Mouse (Mus musculus) MEL (cell line): Measurements from ENCODE around the gene Siva1. TPM values are rescaled to one million over a fixed set of nuclear protein-coding genes. Genes with fewer than 3 reads are reported as not detected.

Source experiments
- DNase-seq: peaks from one replicate; pipeline ENCODE4 v3.0.0; 2011; ENCODE audit warnings: low read depth, low spot score
- H3K27ac ChIP-seq: 2 replicates; pipeline ENCODE4 v1.5.1; 2012; ENCODE audit warnings: low read depth, mild to moderate bottlenecking, control low read depth, low read length, moderate library complexity; ENCODE audit not compliant: control insufficient read depth
- H3K27me3 ChIP-seq, 2 experiments: fragments of 150-350 bp in 1 of 2; sonication (generic) in 1 of 2; 2 replicates each; pipeline ENCODE4 v1.6.1; 2012; ENCODE audit warnings: low read length in 2 of 2, mild to moderate bottlenecking in 2 of 2, improper control_type of control experiment in 1 of 2, moderate library complexity in 1 of 2; ENCODE audit not compliant: insufficient read depth in 2 of 2, control insufficient read depth in 1 of 2
- H3K36me3 ChIP-seq, 2 experiments: 2 replicates each; pipeline ENCODE4 v1.6.1; 2012 to 2014; ENCODE audit warnings: low read length in 2 of 2, improper control_type of control experiment in 1 of 2, inconsistent platforms in 1 of 2, mild to moderate bottlenecking in 1 of 2; ENCODE audit not compliant: insufficient read depth in 2 of 2, control insufficient read depth in 1 of 2
- H3K4me1 ChIP-seq, 2 experiments: fragments of 150-350 bp in 1 of 2; sonication (generic) in 1 of 2; 2 replicates each; pipeline ENCODE4 v1.6.1; 2012; ENCODE audit warnings: low read length in 2 of 2, improper control_type of control experiment in 1 of 2, mild to moderate bottlenecking in 1 of 2; ENCODE audit not compliant: insufficient read depth in 2 of 2, control insufficient read depth in 1 of 2
- H3K4me3 ChIP-seq, 2 experiments: fragments of 150-350 bp in 1 of 2; sonication (generic) in 1 of 2; 2 replicates each; pipeline ENCODE4 v1.5.1; 2012; ENCODE audit warnings: low read depth in 2 of 2, low read length in 2 of 2, mild to moderate bottlenecking in 2 of 2, moderate library complexity in 2 of 2, control low read depth in 1 of 2, improper control_type of control experiment in 1 of 2; ENCODE audit not compliant: control insufficient read depth in 1 of 2, insufficient read depth in 1 of 2
- H3K79me2 ChIP-seq: 2 replicates; pipeline ENCODE4 v1.6.1; 2012; ENCODE audit warnings: mild to moderate bottlenecking, low read length, moderate library complexity; ENCODE audit not compliant: control insufficient read depth, poor library complexity, insufficient read depth
- H3K9ac ChIP-seq: 2 replicates; pipeline ENCODE4 v1.6.1; 2012; ENCODE audit warnings: low read depth, mild to moderate bottlenecking, control low read depth, low read length, moderate library complexity; ENCODE audit not compliant: control insufficient read depth, poor library complexity, severe bottlenecking
- H3K9me3 ChIP-seq: fragments of 150-350 bp; sonication (generic); replicated peaks from 2 replicates; pipeline ENCODE4 v1.6.1; 2012; ENCODE audit warnings: mild to moderate bottlenecking, low read length, improper control_type of control experiment, moderate library complexity; ENCODE audit not compliant: insufficient read depth
- E2F4 ChIP-seq: IDR thresholded peaks from 2 replicates; pipeline ENCODE4 v1.6.1; 2011; ENCODE audit warnings: low read depth, low read length, improper control_type of control experiment, borderline replicate concordance
- EP300 ChIP-seq, 2 experiments: IDR thresholded peaks; 2 replicates each; pipeline ENCODE4 v1.6.1; 2011; ENCODE audit warnings: improper control_type of control experiment in 2 of 2, low read length in 2 of 2, low read depth in 1 of 2, mild to moderate bottlenecking in 1 of 2
- ETS1 ChIP-seq: IDR thresholded peaks from 2 replicates; pipeline ENCODE4 v1.6.1; 2012; ENCODE audit warnings: low read depth, mild to moderate bottlenecking, inconsistent platforms, low read length, improper control_type of control experiment, moderate library complexity
- GABPA ChIP-seq: IDR thresholded peaks from 2 replicates; pipeline ENCODE4 v1.6.1; 2012; ENCODE audit warnings: low read depth, mild to moderate bottlenecking, inconsistent platforms, low read length, improper control_type of control experiment, moderate library complexity
- HCFC1 ChIP-seq: IDR thresholded peaks from 2 replicates; pipeline ENCODE4 v1.6.1; 2012; ENCODE audit warnings: low read depth, mild to moderate bottlenecking, inconsistent platforms, low read length, improper control_type of control experiment, moderate library complexity
- KAT2A ChIP-seq: conservative IDR thresholded peaks from 2 replicates; pipeline ENCODE4 v1.6.1; 2012; ENCODE audit warnings: low read depth, low read length, improper control_type of control experiment, inconsistent platforms
- MAFK ChIP-seq: IDR thresholded peaks from 2 replicates; pipeline ENCODE4 v1.6.1; 2011; ENCODE audit warnings: low read depth, mild to moderate bottlenecking, low read length, improper control_type of control experiment, borderline replicate concordance
- MAX ChIP-seq: IDR thresholded peaks from 2 replicates; pipeline ENCODE4 v1.6.1; 2011; ENCODE audit warnings: low read length, improper control_type of control experiment
- MEF2A ChIP-seq: IDR thresholded peaks from 2 replicates; pipeline ENCODE4 v1.6.1; 2014; ENCODE audit warnings: low read depth, mild to moderate bottlenecking, inconsistent platforms, low read length, improper control_type of control experiment; ENCODE audit not compliant: poor library complexity, insufficient replicate concordance, severe bottlenecking; ENCODE audit errors: extremely low read depth
- MXI1 ChIP-seq: IDR thresholded peaks from 2 replicates; pipeline ENCODE4 v1.6.1; 2011; ENCODE audit warnings: mild to moderate bottlenecking, low read depth, low read length, improper control_type of control experiment
- MYB ChIP-seq: IDR thresholded peaks from 2 replicates; pipeline ENCODE4 v1.6.1; 2011; ENCODE audit warnings: mild to moderate bottlenecking, low read depth, low read length, improper control_type of control experiment
- POLR2A ChIP-seq, 2 experiments: IDR thresholded peaks; 2 replicates each; pipeline ENCODE4 v1.6.1; 2011 to 2012; ENCODE audit warnings: low read length in 2 of 2, mild to moderate bottlenecking in 2 of 2, control low read depth in 1 of 2, improper control_type of control experiment in 1 of 2, low read depth in 1 of 2, moderate library complexity in 1 of 2; ENCODE audit not compliant: control insufficient read depth in 1 of 2, insufficient read depth in 1 of 2, poor library complexity in 1 of 2
- POLR2AphosphoS2 ChIP-seq: IDR thresholded peaks from 2 replicates; pipeline ENCODE4 v1.6.1; 2011; ENCODE audit warnings: low read length, improper control_type of control experiment
- POLR2AphosphoS5 ChIP-seq: IDR thresholded peaks from 2 replicates; pipeline ENCODE4 v1.6.1; 2012; ENCODE audit warnings: low read depth, borderline replicate concordance, mild to moderate bottlenecking, inconsistent platforms, low read length, moderate library complexity, mixed read lengths
- RAD21 ChIP-seq: IDR thresholded peaks from 2 replicates; pipeline ENCODE4 v1.6.1; 2011; ENCODE audit warnings: mild to moderate bottlenecking, low read depth, low read length, improper control_type of control experiment
- SIN3A ChIP-seq: IDR thresholded peaks from 2 replicates; pipeline ENCODE4 v1.6.1; 2012; ENCODE audit warnings: low read length, improper control_type of control experiment, inconsistent platforms
- TAL1 ChIP-seq: IDR thresholded peaks from 2 replicates; pipeline ENCODE4 v1.6.1; 2012; ENCODE audit warnings: mild to moderate bottlenecking, inconsistent platforms, low read length, moderate library complexity, mixed read lengths
- TCF12 ChIP-seq: IDR thresholded peaks from 2 replicates; pipeline ENCODE4 v1.6.1; 2014; ENCODE audit warnings: low read depth, mild to moderate bottlenecking, inconsistent platforms, low read length, improper control_type of control experiment, moderate library complexity
- UBTF ChIP-seq: IDR thresholded peaks from 2 replicates; pipeline ENCODE4 v1.6.1; 2012; ENCODE audit warnings: low read depth, mild to moderate bottlenecking, inconsistent platforms, low read length, improper control_type of control experiment, moderate library complexity, borderline replicate concordance; ENCODE audit not compliant: insufficient read depth
- USF1 ChIP-seq: IDR thresholded peaks from 2 replicates; pipeline ENCODE4 v1.6.1; 2014; ENCODE audit warnings: low read depth, mild to moderate bottlenecking, inconsistent platforms, low read length, improper control_type of control experiment, moderate library complexity
- ZKSCAN1 ChIP-seq: IDR thresholded peaks from 2 replicates; pipeline ENCODE4 v1.6.1; 2012; ENCODE audit warnings: low read depth, mild to moderate bottlenecking, inconsistent platforms, low read length, improper control_type of control experiment, moderate library complexity
- ZMIZ1 ChIP-seq: IDR thresholded peaks from 2 replicates; pipeline ENCODE4 v1.6.1; 2012; ENCODE audit warnings: low read depth, mild to moderate bottlenecking, inconsistent platforms, low read length, improper control_type of control experiment, moderate library complexity
- polyA plus RNA-seq, 2 experiments: library from polyadenylated mRNA; stranded (reverse) in 1 of 2; unstranded in 1 of 2; fragments of >175 nt in 1 of 2; fragments of >200 nt in 1 of 2; gene quantifications; 2 replicates each; pipeline versions ENCODE4 v1.2.1 to v1.2.4; 2012; ENCODE audit warnings: low replicate concordance in 2 of 2, low read depth in 1 of 2; ENCODE audit not compliant: insufficient read length in 2 of 2, insufficient read depth in 1 of 2, missing spikeins in 1 of 2
- total RNA-seq: library from RNA; depleted of rRNA; stranded (reverse); fragments of 300-350 nt; gene quantifications from 2 replicates; pipeline ENCODE4 v1.2.3, GENCODE M21; 2012

Siva1 gene
- total and polyA plus RNA-seq, 3 experiments, result 531 to 659 TPM; not detected in 1

GRCm38 (mm10) chr12:112663303-112663702 lies 18.8 kb downstream of the Siva1 start:
- no peak overlapping the region for H3K9ac ChIP-seq
- no peaks in the 10 kb centered on the region for H3K4me1 ChIP-seq
- H3K36me3 ChIP-seq, result peaks cover 0 to 42% of the 10 kb centered on the region in 2 experiments; a peak in 2 of 4 replicates
- H3K27me3 ChIP-seq, result no peaks in the 10 kb centered on the region
- H3K9me3 ChIP-seq, result no peaks in the 10 kb centered on the region
- H3K79me2 ChIP-seq, result peaks cover 32% of the 10 kb centered on the region
- H3K27ac ChIP-seq, result no peak overlapping the region
- H3K4me3 ChIP-seq, result no peak overlapping the region
- no peak for DNase-seq
- TF ChIP-seq USF1 (no peak), ZKSCAN1 (no peak), TCF12 (no peak), SIN3A (no peak), HCFC1 (no peak), KAT2A (no peak), POLR2A (IDR thresholded peaks at IDR 0.05; ENCODE audit: control insufficient read depth in 1 of 2, insufficient read depth in 1 of 2, low read depth in 1 of 2, low read length in 2 of 2, poor library complexity in 1 of 2) (no peak), ETS1 (no peak), POLR2AphosphoS5 (no peak), UBTF (no peak), MYB (no peak), E2F4 (no peak), POLR2AphosphoS2 (no peak), GABPA (no peak)
- TF ChIP-seq, all 39 proteins: peak for 0

- H3K27ac ChIP-seq, result no peak overlapping the region
- no peak overlapping the region for H3K9ac ChIP-seq
- H3K79me2 ChIP-seq, result peaks cover 36% of the 10 kb centered on the region
- no peaks in the 10 kb centered on the region for H3K9me3 ChIP-seq
- no peaks in the 10 kb centered on the region for H3K4me1 ChIP-seq
- TF ChIP-seq MAFK (no peak), POLR2AphosphoS5 (no peak), MEF2A (no peak), MAX (no peak), ZMIZ1 (no peak), SIN3A (no peak), EP300 (IDR thresholded peaks at IDR 0.05; ENCODE audit: low read depth in 1 of 2, low read length in 2 of 2) (no peak), RAD21 (no peak), MXI1 (no peak), GABPA (no peak), POLR2A (IDR thresholded peaks at IDR 0.05; ENCODE audit: control insufficient read depth in 1 of 2, insufficient read depth in 1 of 2, low read depth in 1 of 2, low read length in 2 of 2, poor library complexity in 1 of 2) (no peak; a peak in 1 of 4 replicates), TCF12 (no peak), E2F4 (no peak), USF1 (no peak), TAL1 (no peak)
- peaks cover 0 to 41% of the 10 kb centered on the region in 2 experiments; a peak in 2 of 4 replicates for H3K36me3 ChIP-seq
- no peaks in the 10 kb centered on the region for H3K27me3 ChIP-seq
- no peak overlapping the region for H3K4me3 ChIP-seq
- DNase-seq, result no peak
Observed at GRCm38 (mm10) chr12:112663716-112664115, 19.2 kb downstream of the Siva1 start.
